Mouse (Mus musculus) ES-E14 (cell line): ENCODE measurements around the gene 4931422A03Rik.

ENCODE experiments used
- CHD2 ChIP-seq: IDR thresholded peaks from 2 replicates; pipeline ENCODE4 v1.6.1; 2014; ENCODE audit warnings: mild to moderate bottlenecking, low read depth, low read length, inconsistent platforms
- HCFC1 ChIP-seq: IDR thresholded peaks from 2 replicates; pipeline ENCODE4 v1.6.1; 2012; ENCODE audit warnings: low read length, inconsistent platforms, borderline replicate concordance; ENCODE audit not compliant: insufficient read depth
- MAFK ChIP-seq: IDR thresholded peaks from 2 replicates; pipeline ENCODE4 v1.6.1; 2014; ENCODE audit warnings: mild to moderate bottlenecking, low read depth, low read length, inconsistent platforms; ENCODE audit not compliant: insufficient read depth
- ZC3H11A ChIP-seq: IDR thresholded peaks from 2 replicates; pipeline ENCODE4 v1.6.1; 2012; ENCODE audit warnings: low read depth, mild to moderate bottlenecking, inconsistent platforms, low read length, borderline replicate concordance

DNA sequence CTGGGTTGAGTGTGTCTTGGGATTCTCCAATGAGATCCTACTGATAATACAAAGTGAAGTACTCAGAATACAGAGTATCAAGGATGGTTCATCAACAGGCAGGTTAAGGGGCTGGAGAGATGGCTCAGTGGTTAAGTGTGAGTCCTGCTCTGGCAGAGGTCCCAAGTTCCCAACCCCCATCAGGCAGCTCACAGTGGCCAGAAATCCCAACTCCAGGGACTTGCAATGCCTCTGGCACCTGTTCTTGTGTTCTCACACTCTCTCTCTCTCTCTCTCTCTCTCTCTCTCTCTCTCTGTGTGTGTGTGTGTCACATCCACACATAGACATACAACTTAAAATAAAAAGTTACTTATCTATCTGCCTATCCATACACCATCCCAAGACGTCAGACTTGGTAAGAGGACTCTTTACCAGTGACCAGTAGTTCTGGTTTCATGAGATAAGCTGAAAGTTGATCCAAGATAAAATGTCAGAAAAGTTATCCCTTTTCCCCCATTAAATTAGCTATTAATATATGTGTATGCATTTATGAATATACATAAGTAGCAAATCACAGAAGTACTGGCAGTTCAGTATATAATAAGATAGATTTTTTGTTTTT, 16.4 kb upstream of the 4931422A03Rik start:
- TF ChIP-seq HCFC1 (no peak), MAFK (no peak), ZC3H11A (no peak), CHD2 (no peak)
